In the genomic region with DNA sequence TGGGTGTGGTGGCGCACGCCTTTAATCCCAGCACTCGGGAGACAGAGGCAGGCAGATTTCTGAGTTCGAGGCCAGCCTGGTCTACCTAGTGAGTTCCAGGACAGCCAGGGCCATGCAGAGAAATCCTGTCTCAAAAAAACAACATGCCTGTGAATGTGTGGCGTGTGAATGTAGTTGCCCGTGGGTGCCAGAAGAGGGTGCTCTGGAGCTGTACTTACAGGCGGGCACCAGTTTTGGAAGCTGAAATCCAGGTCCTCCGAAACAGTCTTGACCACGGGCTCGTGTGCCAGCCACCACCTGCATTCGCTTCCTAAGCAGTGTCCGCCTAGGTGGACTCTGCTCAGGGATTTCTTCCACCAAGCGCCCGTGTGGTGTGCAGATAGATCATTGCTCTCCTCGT, we compare ENCODE assay signal across 9 mouse cellular contexts. TPM values are rescaled to one million over a fixed set of nuclear protein-coding genes. Genes with fewer than 3 reads are reported as not detected.
A peak's percentile ranks its signal among the peaks of the same experiment; 100 is the strongest.
DNase-seq lines count a peak whose midpoint lies in the region; ATAC-seq and TF ChIP-seq lines count a peak whose summit lies in the region.
"Had no signal": no experiment of that assay in that cellular context is flagged by ENCODE, and none has a peak within 500 bp of the region (broad histone marks: within the 10 kb centered on the region; RNA-seq: fewer than 3 reads in every experiment).

No protein-coding gene starts in this region.

- peaks cover 26% of the 10 kb centered on the region for H3K79me2 ChIP-seq in CH12.LX (replicated peaks; ENCODE audit: control insufficient read depth, extremely low read depth, insufficient read depth, poor library complexity, severe bottlenecking)

- no peak overlapping the region for H3K27ac ChIP-seq in kidney, postnatal 0 days
- no peak overlapping the region for H3K27ac ChIP-seq in CH12.LX (ENCODE audit: insufficient read depth, low read depth)
- H3K27ac ChIP-seq in intestine, embryonic 16.5 days (ENCODE audit: low read length): no peak overlapping the region
- H3K27ac ChIP-seq: limb, embryonic 12.5 days; neural tube, embryonic 13.5 days had no signal

- no peaks in the 10 kb centered on the region for H3K4me1 ChIP-seq in kidney, postnatal 0 days (replicated peaks; ENCODE audit: insufficient read depth, low read length)
- peaks cover 2 to 22% of the 10 kb centered on the region in 2 experiments; a peak in 3 of 4 replicates for H3K4me1 ChIP-seq in CH12.LX (ENCODE audit: control insufficient read depth in 1 of 2, insufficient read depth in 2 of 2)
- no peaks in the 10 kb centered on the region for H3K4me1 ChIP-seq in intestine, embryonic 16.5 days (ENCODE audit: control insufficient read depth, insufficient read depth, low read length)
- H3K4me1 ChIP-seq: limb, embryonic 12.5 days; neural tube, embryonic 13.5 days had no signal

- no peaks in the 10 kb centered on the region for H3K27me3 ChIP-seq in kidney, postnatal 0 days (ENCODE audit: insufficient read depth, low read length)
- H3K27me3 ChIP-seq in CH12.LX (replicated peaks): no peaks in the 10 kb centered on the region
- no peaks in the 10 kb centered on the region for H3K27me3 ChIP-seq in intestine, embryonic 16.5 days (replicated peaks; ENCODE audit: control insufficient read depth, insufficient read depth, low read length)
- H3K27me3 ChIP-seq: limb, embryonic 12.5 days; neural tube, embryonic 13.5 days had no signal

- DNase-seq in kidney, postnatal 0 days (ENCODE audit: low spot score): peak; percentile 18
- DNase-seq in kidney, adult 9 months: no peak
- DNase-seq in CH12.LX (ENCODE audit: extremely low read depth) (no peak), ZHBTc4 (ENCODE audit: low read depth, low spot score) (peak; percentile 81)
- peak; percentile 23 for DNase-seq in lung, postnatal 36 days
- DNase-seq in ovary, postnatal 10 days (ENCODE audit: low spot score): no peak

- no peak overlapping the region for H3K4me2 ChIP-seq in kidney, postnatal 0 days (ENCODE audit: low read length)
- no peak overlapping the region for H3K4me2 ChIP-seq in CH12.LX (ENCODE audit: insufficient read depth, low read depth, poor library complexity, severe bottlenecking)
- no peak overlapping the region for H3K4me2 ChIP-seq in intestine, embryonic 16.5 days (ENCODE audit: low read depth, low read length)
- H3K4me2 ChIP-seq: limb, embryonic 12.5 days; neural tube, embryonic 13.5 days had no signal

- no peak for ATAC-seq in kidney, postnatal 0 days (replicated peaks; ENCODE audit: low FRiP score, low read depth)
- no peak for ATAC-seq in intestine, embryonic 16.5 days

- WGBS in kidney, postnatal 0 days: 96% methylated on average over 15 of the region's 15 CpGs
- 93% methylated on average over 15 of the region's 15 CpGs for WGBS in intestine, embryonic 16.5 days

- no peak for TF ChIP-seq POLR2A in CH12.LX (IDR thresholded peaks at IDR 0.05; ENCODE audit: low read depth, low read length)

- peak; percentile 69 for TF ChIP-seq RAD21 in CH12.LX (IDR thresholded peaks at IDR 0.05; ENCODE audit: low read depth, low read length)

- H3K9me3 ChIP-seq in kidney, postnatal 0 days (replicated peaks; ENCODE audit: low read length): no peaks in the 10 kb centered on the region
- H3K9me3 ChIP-seq in CH12.LX (replicated peaks; ENCODE audit: low read length): no peaks in the 10 kb centered on the region
- H3K9me3 ChIP-seq in intestine, embryonic 16.5 days (ENCODE audit: control insufficient read depth, low read length): no peaks in the 10 kb centered on the region
- H3K9me3 ChIP-seq: limb, embryonic 12.5 days; neural tube, embryonic 13.5 days had no signal

- TF ChIP-seq EP300 in CH12.LX (IDR thresholded peaks at IDR 0.05; ENCODE audit: low read length): no peak

- TF ChIP-seq CTCF in kidney, postnatal 0 days (IDR thresholded peaks at IDR 0.05; ENCODE audit: low read depth): peak; percentile 56; the same call in 1 of the 2 replicates
- peak; percentile 40 to 70; a peak in 3 of 4 replicates for TF ChIP-seq CTCF in CH12.LX (conservative IDR thresholded peaks at IDR 0.05 in 1 of 2, IDR thresholded peaks at IDR 0.05 in 1 of 2; ENCODE audit: low read depth in 2 of 2, low read length in 2 of 2)

- peaks cover 51% of the 10 kb centered on the region for H3K36me3 ChIP-seq in kidney, postnatal 0 days (ENCODE audit: insufficient read depth, low read length)
- peaks cover 79 to 89% of the 10 kb centered on the region in 2 experiments for H3K36me3 ChIP-seq in CH12.LX (replicated peaks in 1 of 2; ENCODE audit: control insufficient read depth in 1 of 2, insufficient read depth in 1 of 2, low read length in 1 of 2)
- peaks cover 36% of the 10 kb centered on the region for H3K36me3 ChIP-seq in intestine, embryonic 16.5 days (ENCODE audit: control insufficient read depth, insufficient read depth, low read length)

- dilution Hi-C loops in CH12.LX (cut with MboI; ENCODE audit: extremely low pct_ligation_motif_present, extremely low pct_unique_long_range_greater_than_20kb, low sequenced_read_pairs): no loop called here

- H3K4me3 ChIP-seq in kidney, postnatal 0 days (replicated peaks; ENCODE audit: low read depth, low read length): no peak overlapping the region
- H3K4me3 ChIP-seq in CH12.LX (replicated peaks in 1 of 3; ENCODE audit: low read depth in 2 of 3, low read length in 2 of 3, poor library complexity in 1 of 3): no peak overlapping the region
- H3K4me3 ChIP-seq in intestine, embryonic 16.5 days (ENCODE audit: low read length): no peak overlapping the region
- H3K4me3 ChIP-seq: limb, embryonic 12.5 days; neural tube, embryonic 13.5 days had no signal

- no peak overlapping the region for H3K9ac ChIP-seq in kidney, postnatal 0 days (ENCODE audit: low read depth, low read length)
- no peak overlapping the region for H3K9ac ChIP-seq in CH12.LX (ENCODE audit: insufficient read depth, low read depth)
- H3K9ac ChIP-seq in intestine, embryonic 16.5 days (ENCODE audit: low read depth, low read length): no peak overlapping the region
- H3K9ac ChIP-seq: limb, embryonic 12.5 days; neural tube, embryonic 13.5 days had no signal

- in situ Hi-C loops in CH12.LX (cut with MboI; ENCODE audit: low pct_ligation_motif_present, low pct_unique_long_range_greater_than_20kb, low sequenced_read_pairs): no loop called here

TF ChIP-seq in CH12.LX, 34 proteins besides CTCF, POLR2A, EP300 and RAD21:
- TF ChIP-seq MXI1 (IDR thresholded peaks at IDR 0.05; ENCODE audit: low read depth, low read length) (no peak), ZMIZ1 (IDR thresholded peaks at IDR 0.05; ENCODE audit: low read depth, low read length) (no peak), SMC3 (IDR thresholded peaks at IDR 0.05; ENCODE audit: low read depth, low read length) (peak; percentile 64), MAFK (IDR thresholded peaks at IDR 0.05; ENCODE audit: insufficient replicate concordance, low read length) (no peak), SIN3A (IDR thresholded peaks at IDR 0.05; ENCODE audit: low read length) (no peak)

RNA-seq across cellular contexts. Expression of a gene that starts 9.8 kb away (rescaled TPM):
- 128 and 151 TPM in 2 replicates for polyA plus RNA-seq in kidney, postnatal 0 days (2015; fragmentation: Nextera tagmentation; extraction: Ambion mirVana)
- total RNA-seq in CH12.LX (2012; rRNA removed) (85.2 and 126 TPM in 2 replicates), CH12.LX (2014; rRNA removed) (64.8 and 74.2 TPM in 2 replicates)
- polyA plus RNA-seq in CH12.LX (2012; ENCODE audit: insufficient read length, low read depth): 439 and 608 TPM in 2 replicates
- 140 and 150 TPM in 2 replicates for polyA plus RNA-seq in intestine, embryonic 16.5 days (2015; fragmentation: Nextera tagmentation; extraction: Ambion mirVana)

RNA-seq across cellular contexts. Expression of a gene that starts 34.3 kb away (rescaled TPM):
- polyA plus RNA-seq in kidney, postnatal 0 days (2015; fragmentation: Nextera tagmentation; extraction: Ambion mirVana): 12.9 and 15.2 TPM in 2 replicates
- total RNA-seq in CH12.LX (2012; rRNA removed): 0.13 TPM in 2 replicates
- not detected in 2 replicates for total RNA-seq in CH12.LX (2014; rRNA removed)
- 0.36 and 0.97 TPM in 2 replicates for polyA plus RNA-seq in CH12.LX (2012; ENCODE audit: insufficient read length, low read depth)
- 0.76 and 1.1 TPM in 2 replicates for polyA plus RNA-seq in intestine, embryonic 16.5 days (2015; fragmentation: Nextera tagmentation; extraction: Ambion mirVana)

RNA-seq across cellular contexts. Expression of a gene that starts 45.1 kb away (rescaled TPM):
- 48.7 and 55.5 TPM in 2 replicates for polyA plus RNA-seq in kidney, postnatal 0 days (2015; fragmentation: Nextera tagmentation; extraction: Ambion mirVana)
- total RNA-seq in CH12.LX (2012; rRNA removed) (63.8 and 69.4 TPM in 2 replicates), CH12.LX (2014; rRNA removed) (45.5 and 46.6 TPM in 2 replicates)
- 59.9 and 62.2 TPM in 2 replicates for polyA plus RNA-seq in CH12.LX (2012; ENCODE audit: insufficient read length, low read depth)
- 47.7 and 55.6 TPM in 2 replicates for polyA plus RNA-seq in intestine, embryonic 16.5 days (2015; fragmentation: Nextera tagmentation; extraction: Ambion mirVana)

RNA-seq across cellular contexts. Expression of a gene that starts 47.0 kb away (rescaled TPM):
- 24.0 and 27.1 TPM in 2 replicates for polyA plus RNA-seq in kidney, postnatal 0 days (2015; fragmentation: Nextera tagmentation; extraction: Ambion mirVana)
- total RNA-seq in CH12.LX (2012; rRNA removed) (15.6 and 17.2 TPM in 2 replicates), CH12.LX (2014; rRNA removed) (40.6 and 54.0 TPM in 2 replicates)
- 43.9 and 46.1 TPM in 2 replicates for polyA plus RNA-seq in CH12.LX (2012; ENCODE audit: insufficient read length, low read depth)
- polyA plus RNA-seq in intestine, embryonic 16.5 days (2015; fragmentation: Nextera tagmentation; extraction: Ambion mirVana): 18.4 and 19.8 TPM in 2 replicates

RNA-seq across cellular contexts. Expression of a gene that starts 56.8 kb away (rescaled TPM):
- 1.1 and 1.2 TPM in 2 replicates for polyA plus RNA-seq in kidney, postnatal 0 days (2015; fragmentation: Nextera tagmentation; extraction: Ambion mirVana)
- total RNA-seq in CH12.LX (2012; rRNA removed) (0.88 and 1.0 TPM in 2 replicates), CH12.LX (2014; rRNA removed) (1.0 and 1.2 TPM in 2 replicates)
- 5.1 and 5.8 TPM in 2 replicates for polyA plus RNA-seq in CH12.LX (2012; ENCODE audit: insufficient read length, low read depth)
- polyA plus RNA-seq in intestine, embryonic 16.5 days (2015; fragmentation: Nextera tagmentation; extraction: Ambion mirVana): 6.4 and 7.6 TPM in 2 replicates

Comparison
In these comparisons a context has a peak if more than half of its experiments do, and no peak if none do; other contexts are left out.
1. DNase-seq: peak in kidney, postnatal 0 days (single experiment), ZHBTc4 (single experiment) and lung, postnatal 36 days (single experiment); none in kidney, adult 9 months (single experiment), CH12.LX (single experiment) and ovary, postnatal 10 days (single experiment).